Mouse (Mus musculus) left cerebral cortex, adult 2 months (tissue): ENCODE results near the gene Zbtb8os. TPM values are rescaled to one million over a fixed set of nuclear protein-coding genes. Genes with fewer than 3 reads are reported as not detected.

ENCODE experiments used
- DNase-seq, 2 experiments: peaks; one replicate each; pipeline ENCODE4 v3.0.0; 2021 to 2022; ENCODE audit warnings: low spot score in 2 of 2, mixed read lengths in 1 of 2; ENCODE audit errors: extremely low spot score in 1 of 2
- H3K27ac ChIP-seq: fragments of 200-600 bp; 2 replicates; pipeline ENCODE4 v1.8.1; 2022
- H3K4me3 ChIP-seq: fragments of 200-600 bp; 2 replicates; pipeline ENCODE4 v1.8.1; 2022
- CTCF ChIP-seq: fragments of 200-600 bp; IDR thresholded peaks from 2 replicates; pipeline ENCODE4 v1.8.1; 2022; ENCODE audit warnings: antibody characterized with exemption, mild to moderate bottlenecking, moderate library complexity
- intact Hi-C: fragments of 180-260 bp; cut with DNase I; formaldehyde crosslinking; loops from one replicate; pipeline ENCODE4 v1.15.1; 2025
- long read RNA-seq, 2 experiments: library from polyadenylated mRNA; stranded (forward); transcript quantifications; one replicate each; pipeline ENCODE4 v2.0.0; 2021; ENCODE audit warnings: borderline mapping rate in 2 of 2
- total RNA-seq, 2 experiments: library from RNA; stranded (reverse); gene quantifications; 2 replicates each; pipeline ENCODE4 v1.2.3; 2021

Zbtb8os gene
- total RNA-seq, result 10 to 100 TPM; 29.4 to 30.1 TPM
- long read RNA-seq, experiment 1, transcript Zbtb8os-204 (7 exons, 3,833 nt), result major isoform, 8 of 8 reads
- long read RNA-seq, experiment 1, partial matches to known transcripts, result 0 of 8 reads
- long read RNA-seq, experiment 1, other reads (novel, unspliced or antisense), result 0 of 8 reads
- long read RNA-seq, experiment 2, partial matches to known transcripts, result 0 of 5 reads
- long read RNA-seq, experiment 2, other reads (novel, unspliced or antisense), result 0 of 5 reads

- DNase-seq, result peak; percentile 94 to 98
- peak within 1 kb of the TSS; percentile 99 for H3K27ac ChIP-seq
- H3K4me3 ChIP-seq, result peak within 1 kb of the TSS; percentile 80
- intact Hi-C loops, result loop anchor here (1.0 kb wide), 1 partner anchor 126 kb away; the partner anchor contains the start of gene Bsdc1
- TF ChIP-seq CTCF, result peak; percentile 49
Observed at GRCm38 (mm10) chr4:129335216-129336074, at the start of gene Zbtb8os, which contains the start of gene Rbbp4. Gene Zbtb8os, plus strand, starts transcription at chr4:129335695. Gene Rbbp4, minus strand, starts transcription at chr4:129335370.

- DNase-seq, result no peak
- no peak overlapping the region; the same call in 1 of the 2 replicates for H3K4me3 ChIP-seq
- TF ChIP-seq CTCF, result no peak
- intact Hi-C loops, result no loop called here
- no peak overlapping the region for H3K27ac ChIP-seq
Observed at GRCm38 (mm10) chr4:129286001-129286682, 49.4 kb upstream of the Zbtb8os start.

GRCm38 (mm10) chr4:129286683-129287471 lies 48.6 kb upstream of the Zbtb8os start:
- no peak; the same call in 1 of the 2 replicates for TF ChIP-seq CTCF

GRCm38 (mm10) chr4:129287472-129287981 lies 48.0 kb upstream of the Zbtb8os start, which contains the start of gene Sync:
Gene Sync, plus strand, starts transcription at chr4:129287617.
- H3K27ac ChIP-seq, result no peak within 1 kb of the TSS
- intact Hi-C loops, result no loop called here
- TF ChIP-seq CTCF, result no peak
- no peak for DNase-seq
- H3K4me3 ChIP-seq, result peak within 1 kb of the TSS; percentile 53

More at GRCm38 (mm10) chr4:129286683-129287471, 48.6 kb upstream of the Zbtb8os start:
- no peak for DNase-seq
- Histone ChIP-seq H3K4me3 (peak overlapping the region; percentile 53), H3K27ac (no peak overlapping the region)
- intact Hi-C loops, result no loop called here

DNA sequence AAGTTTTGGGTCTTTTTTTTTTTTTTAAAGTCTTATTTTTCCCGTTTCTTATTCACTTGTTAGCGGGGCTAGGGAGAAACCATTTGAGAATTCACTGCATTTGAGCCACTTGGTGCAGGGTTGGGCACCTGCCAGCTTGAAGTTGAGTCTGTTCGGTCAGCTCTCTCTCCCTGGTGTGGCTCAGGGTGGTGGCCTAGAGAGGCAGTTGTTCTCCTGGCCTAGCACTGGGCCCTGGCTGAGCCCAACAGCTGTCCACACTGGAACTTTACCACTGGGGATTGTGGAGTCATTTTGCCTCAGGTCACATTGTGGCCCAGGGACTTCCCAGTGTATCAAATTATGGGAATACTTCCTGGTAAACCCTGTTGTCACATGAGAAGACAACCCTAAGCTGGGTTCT lies 47.4 kb upstream of the Zbtb8os start:
- DNase-seq, result no peak
- H3K4me3 ChIP-seq, result peak overlapping the region; percentile 53; the same call in 1 of the 2 replicates
- no peak for TF ChIP-seq CTCF
- no peak overlapping the region for H3K27ac ChIP-seq
- intact Hi-C loops, result no loop called here

DNA sequence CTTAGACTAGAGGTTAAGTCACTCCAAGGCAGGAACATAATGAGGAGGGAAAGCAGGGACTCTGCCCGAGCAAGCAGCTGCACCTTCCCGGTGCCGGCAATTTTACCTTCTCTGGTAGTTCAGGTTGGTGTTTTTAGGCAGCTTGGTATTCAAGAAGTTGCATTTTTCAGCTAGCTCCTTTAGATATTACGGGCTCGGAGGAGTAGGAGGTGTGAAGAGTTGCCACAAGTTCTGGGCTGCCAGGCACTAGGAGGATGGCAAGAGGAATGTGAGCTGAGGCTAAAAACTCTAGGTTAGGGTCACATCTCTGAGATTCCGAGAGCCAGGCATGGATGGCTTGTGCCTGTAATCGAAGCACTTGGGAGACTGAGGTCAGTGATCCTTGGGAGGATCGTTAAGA lies 45.8 kb upstream of the Zbtb8os start:
- H3K27ac ChIP-seq, result no peak overlapping the region
- H3K4me3 ChIP-seq, result no peak overlapping the region
- no peak for TF ChIP-seq CTCF
- no peak for DNase-seq
- intact Hi-C loops, result no loop called here

- intact Hi-C loops, result no loop called here
- H3K27ac ChIP-seq, result no peak overlapping the region
- no peak for TF ChIP-seq CTCF
- H3K4me3 ChIP-seq, result no peak overlapping the region
- DNase-seq, result no peak
Observed at GRCm38 (mm10) chr4:129292831-129293230, 42.7 kb upstream of the Zbtb8os start.

- no peak for TF ChIP-seq CTCF
- no peak for DNase-seq
- H3K27ac ChIP-seq, result no peak overlapping the region
- intact Hi-C loops, result no loop called here
- H3K4me3 ChIP-seq, result no peak overlapping the region
Observed at GRCm38 (mm10) chr4:129293702-129294101, 41.8 kb upstream of the Zbtb8os start.

GRCm38 (mm10) chr4:129295188-129295587 lies 40.3 kb upstream of the Zbtb8os start:
- TF ChIP-seq CTCF, result no peak
- H3K4me3 ChIP-seq, result no peak overlapping the region
- DNase-seq, result no peak
- intact Hi-C loops, result no loop called here
- H3K27ac ChIP-seq, result no peak overlapping the region

GRCm38 (mm10) chr4:129296066-129296465 lies 39.4 kb upstream of the Zbtb8os start:
- TF ChIP-seq CTCF, result no peak
- DNase-seq, result no peak
- intact Hi-C loops, result no loop called here
- Histone ChIP-seq H3K4me3 (no peak overlapping the region), H3K27ac (no peak overlapping the region)

GRCm38 (mm10) chr4:129297724-129298123 lies 37.8 kb upstream of the Zbtb8os start:
- TF ChIP-seq CTCF, result no peak
- no peak overlapping the region for H3K27ac ChIP-seq

More at GRCm38 (mm10) chr4:129297724-129298123, 37.8 kb upstream of the Zbtb8os start:
- H3K4me3 ChIP-seq, result no peak overlapping the region
- peak; percentile 28 to 38 for DNase-seq
- intact Hi-C loops, result no loop called here
